Mouse (Mus musculus): ENCODE data around the gene Gm9125. TPM values are rescaled to one million over a fixed set of nuclear protein-coding genes. Genes with fewer than 3 reads are reported as not detected.
"Not testable (repeated sequence)": the region's sequence is repeated elsewhere in the genome, so short reads cannot be mapped to it uniquely, and the experiment has no call there.

The Gm9125 gene
- polyA plus RNA-seq (2014; fragmentation: Nextera tagmentation; extraction: Ambion mirVana): not detected in 2 replicates

DNA sequence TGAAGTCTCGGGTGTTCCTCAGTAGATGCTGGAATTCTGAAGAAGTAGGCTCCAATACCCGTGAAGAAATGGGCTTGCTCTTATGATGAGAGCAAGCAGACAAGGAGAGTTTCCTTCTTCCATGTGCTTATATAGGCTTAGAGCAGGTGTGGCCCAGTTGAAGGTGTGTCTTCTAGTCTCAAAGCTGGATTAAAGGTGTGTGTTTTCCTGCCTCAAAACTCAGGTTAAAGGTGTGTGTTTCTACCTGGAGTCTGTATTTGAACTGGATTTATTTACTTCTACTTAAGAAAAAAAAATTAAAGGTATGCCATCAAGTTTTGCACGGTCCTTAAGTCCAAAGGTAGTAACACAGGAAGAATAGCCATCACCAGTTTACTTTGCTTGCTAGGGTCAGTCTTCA is at the start of gene Gm9125:
TSS of gene Gm9125 (minus strand) at position 101 of the 400 bp plus-strand sequence.
- ATAC-seq (ENCODE audit: insufficient number of reproducible peaks, low FRiP score, low TSS enrichment, low read depth); H3K4me2 ChIP-seq (ENCODE audit: low read depth, severe bottlenecking); H3K27me3 ChIP-seq (ENCODE audit: control insufficient read depth, insufficient read depth, low read length); H3K4me3 ChIP-seq (ENCODE audit: low read depth, low read length); H3K36me3 ChIP-seq (ENCODE audit: control insufficient read depth, insufficient read depth, low read length); H3K4me1 ChIP-seq (ENCODE audit: control insufficient read depth, insufficient read depth, low read length); H3K9ac ChIP-seq (ENCODE audit: low read length); H3K9me3 ChIP-seq (ENCODE audit: control insufficient read depth, low read length); DNase-seq (ENCODE audit: low spot score); H3K27ac ChIP-seq (replicated peaks; ENCODE audit: low read depth, low read length): not testable (repeated sequence)
- WGBS: 89% methylated on average over 1 of the region's 3 CpGs

DNA sequence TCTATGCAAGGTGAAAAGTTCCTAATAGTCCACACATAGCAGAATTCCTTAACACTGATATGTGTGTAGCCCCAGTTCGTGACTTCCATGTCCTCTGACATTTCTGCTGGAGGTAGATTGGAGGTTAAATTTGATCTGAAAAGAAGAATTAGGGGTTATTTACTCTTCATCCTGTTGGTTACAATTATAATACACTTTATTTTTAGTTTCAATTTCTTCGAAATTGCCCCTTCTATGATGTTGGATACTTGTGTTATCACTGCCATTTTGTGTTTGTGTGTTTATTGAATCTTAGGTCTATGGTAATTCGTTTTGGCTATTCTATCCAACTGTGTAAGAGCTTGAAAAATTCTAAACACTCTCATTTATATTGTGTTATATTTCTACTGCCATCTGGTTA is 17.9 kb upstream of the Gm9125 start, which contains the start of gene Gm10697:
TSS of gene Gm10697 (minus strand) at position 101 of the 400 bp plus-strand sequence.
- H3K27ac ChIP-seq (replicated peaks; ENCODE audit: low read depth, low read length); H3K27me3 ChIP-seq (ENCODE audit: control insufficient read depth, insufficient read depth, low read length); ATAC-seq (ENCODE audit: insufficient number of reproducible peaks, low FRiP score, low TSS enrichment, low read depth); H3K4me2 ChIP-seq (ENCODE audit: low read depth, severe bottlenecking); H3K9me3 ChIP-seq (ENCODE audit: control insufficient read depth, low read length); H3K4me1 ChIP-seq (ENCODE audit: control insufficient read depth, insufficient read depth, low read length); H3K4me3 ChIP-seq (ENCODE audit: low read depth, low read length); H3K36me3 ChIP-seq (ENCODE audit: control insufficient read depth, insufficient read depth, low read length); H3K9ac ChIP-seq (ENCODE audit: low read length); DNase-seq (ENCODE audit: low spot score): not testable (repeated sequence)
- 86% methylated on average over 1 of the region's 3 CpGs for WGBS

DNA sequence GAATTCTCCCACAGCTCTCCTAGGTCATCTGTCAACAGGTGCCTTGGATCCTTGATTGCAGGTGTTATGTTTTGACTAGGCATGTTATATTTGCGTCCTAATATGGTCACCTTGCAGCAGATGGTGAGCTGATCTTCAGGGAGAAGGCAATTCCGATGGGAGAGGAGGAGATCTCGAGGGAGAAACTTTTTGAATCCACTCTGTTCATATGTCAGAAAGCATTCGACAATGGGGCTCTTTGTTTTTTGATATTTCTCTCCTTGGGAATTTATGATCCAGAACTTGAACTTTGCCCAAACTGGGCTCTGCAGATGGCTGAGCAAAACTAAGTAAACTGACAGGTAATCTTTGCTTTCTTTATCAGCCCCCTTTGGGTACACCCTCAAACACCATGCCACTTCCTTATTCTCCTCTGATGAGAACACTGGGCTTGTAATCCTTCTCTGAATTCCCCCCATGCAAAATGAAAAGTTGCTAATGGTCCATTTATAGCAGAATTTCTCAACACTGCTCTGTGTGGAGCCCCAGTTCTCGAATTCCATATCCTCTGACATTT is 5.0 kb downstream of the Gm9125 start:
- not testable (repeated sequence) for H3K9ac ChIP-seq (ENCODE audit: low read length); H3K4me2 ChIP-seq (ENCODE audit: low read depth, severe bottlenecking); ATAC-seq (ENCODE audit: insufficient number of reproducible peaks, low FRiP score, low TSS enrichment, low read depth); H3K9me3 ChIP-seq (ENCODE audit: control insufficient read depth, low read length); H3K4me1 ChIP-seq (ENCODE audit: control insufficient read depth, insufficient read depth, low read length); H3K4me3 ChIP-seq (ENCODE audit: low read depth, low read length); H3K36me3 ChIP-seq (ENCODE audit: control insufficient read depth, insufficient read depth, low read length); DNase-seq (ENCODE audit: low spot score); H3K27ac ChIP-seq (replicated peaks; ENCODE audit: low read depth, low read length); H3K27me3 ChIP-seq (ENCODE audit: control insufficient read depth, insufficient read depth, low read length)
- no CpG with 5 or more reads among the region's 5 CpGs for WGBS

DNA sequence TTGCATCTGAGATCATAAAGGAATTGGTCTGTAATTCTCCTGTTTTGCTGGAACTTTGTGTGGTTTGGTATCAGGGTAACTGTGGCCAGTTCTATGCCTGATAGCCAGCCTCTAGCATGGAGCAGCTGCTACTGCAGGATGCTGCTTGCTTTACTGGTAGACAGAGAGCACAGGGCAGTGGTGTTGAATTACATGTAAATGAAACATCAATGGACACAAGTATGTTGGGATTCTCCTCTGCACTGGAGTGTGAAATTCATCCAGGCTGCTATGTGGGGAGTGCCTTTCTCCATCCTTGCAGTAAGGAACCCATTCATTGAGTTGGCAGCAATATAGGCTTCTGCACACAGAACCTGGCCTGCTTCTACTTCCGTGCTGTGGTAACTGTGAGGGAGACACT is 16.4 kb downstream of the Gm9125 start:
- WGBS: 82% methylated on average over 1 of the region's 1 CpGs
- not testable (repeated sequence) for H3K27ac ChIP-seq (replicated peaks; ENCODE audit: low read depth, low read length); ATAC-seq (ENCODE audit: insufficient number of reproducible peaks, low FRiP score, low TSS enrichment, low read depth); H3K9ac ChIP-seq (ENCODE audit: low read length); H3K27me3 ChIP-seq (ENCODE audit: control insufficient read depth, insufficient read depth, low read length); H3K4me2 ChIP-seq (ENCODE audit: low read depth, severe bottlenecking); H3K36me3 ChIP-seq (ENCODE audit: control insufficient read depth, insufficient read depth, low read length); H3K9me3 ChIP-seq (ENCODE audit: control insufficient read depth, low read length); DNase-seq (ENCODE audit: low spot score); H3K4me1 ChIP-seq (ENCODE audit: control insufficient read depth, insufficient read depth, low read length); H3K4me3 ChIP-seq (ENCODE audit: low read depth, low read length)

DNA sequence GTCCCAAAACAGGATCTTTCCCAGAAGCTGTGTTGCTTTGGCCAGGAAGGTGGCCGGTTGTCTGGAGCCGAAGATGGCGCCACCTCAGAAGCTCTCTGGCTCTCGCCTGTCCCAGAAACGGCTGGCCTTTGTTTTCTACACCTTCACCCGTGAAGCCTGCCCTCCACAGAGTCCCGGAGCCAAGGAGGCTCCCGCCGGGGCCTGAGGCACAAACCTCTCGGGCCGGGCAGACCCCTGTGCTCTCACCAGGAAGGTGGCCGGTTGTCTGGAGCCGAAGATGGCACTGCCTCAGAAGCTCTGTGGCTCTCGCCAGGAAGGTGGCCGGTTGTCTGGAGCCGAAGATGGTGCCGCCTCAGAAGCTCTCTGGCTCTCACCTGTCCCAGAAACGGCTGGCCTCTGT is 20.3 kb downstream of the Gm9125 start:
- H3K4me3 ChIP-seq (ENCODE audit: low read depth, low read length); H3K4me1 ChIP-seq (ENCODE audit: control insufficient read depth, insufficient read depth, low read length); H3K9ac ChIP-seq (ENCODE audit: low read length); ATAC-seq (ENCODE audit: insufficient number of reproducible peaks, low FRiP score, low TSS enrichment, low read depth); H3K36me3 ChIP-seq (ENCODE audit: control insufficient read depth, insufficient read depth, low read length); DNase-seq (ENCODE audit: low spot score); H3K9me3 ChIP-seq (ENCODE audit: control insufficient read depth, low read length); H3K4me2 ChIP-seq (ENCODE audit: low read depth, severe bottlenecking); H3K27me3 ChIP-seq (ENCODE audit: control insufficient read depth, insufficient read depth, low read length); H3K27ac ChIP-seq (replicated peaks; ENCODE audit: low read depth, low read length): not testable (repeated sequence)
- 90% methylated on average over 13 of the region's 18 CpGs for WGBS

Other genes with a start within 250 kb of the Gm9125 start
- gene Tdpoz3, start 228.9 kb downstream of the Gm9125 start, polyA plus RNA-seq (2014; fragmentation: Nextera tagmentation; extraction: Ambion mirVana): not detected in 2 replicates
- gene Gm9117, start 111.3 kb downstream of the Gm9125 start, polyA plus RNA-seq (2014; fragmentation: Nextera tagmentation; extraction: Ambion mirVana): not detected in 2 replicates
- not detected in 2 replicates for gene Tdpoz5, start 93.6 kb downstream of the Gm9125 start, polyA plus RNA-seq (2014; fragmentation: Nextera tagmentation; extraction: Ambion mirVana)
- not detected in 2 replicates for gene Gm10697, start 17.8 kb upstream of the Gm9125 start, polyA plus RNA-seq (2014; fragmentation: Nextera tagmentation; extraction: Ambion mirVana)
- not detected in 2 replicates for gene Gm10696, start 123.3 kb upstream of the Gm9125 start, polyA plus RNA-seq (2014; fragmentation: Nextera tagmentation; extraction: Ambion mirVana)
- gene Gm5286, start 141.8 kb upstream of the Gm9125 start, polyA plus RNA-seq (2014; fragmentation: Nextera tagmentation; extraction: Ambion mirVana): not detected in 2 replicates
- gene Gm4778, start 209.2 kb upstream of the Gm9125 start, polyA plus RNA-seq (2014; fragmentation: Nextera tagmentation; extraction: Ambion mirVana): not detected in 2 replicates

Measured in limb, embryonic 11.5 days (tissue).